Comparison of ENCODE assay signal across 28 mouse cellular contexts in the genomic region with DNA sequence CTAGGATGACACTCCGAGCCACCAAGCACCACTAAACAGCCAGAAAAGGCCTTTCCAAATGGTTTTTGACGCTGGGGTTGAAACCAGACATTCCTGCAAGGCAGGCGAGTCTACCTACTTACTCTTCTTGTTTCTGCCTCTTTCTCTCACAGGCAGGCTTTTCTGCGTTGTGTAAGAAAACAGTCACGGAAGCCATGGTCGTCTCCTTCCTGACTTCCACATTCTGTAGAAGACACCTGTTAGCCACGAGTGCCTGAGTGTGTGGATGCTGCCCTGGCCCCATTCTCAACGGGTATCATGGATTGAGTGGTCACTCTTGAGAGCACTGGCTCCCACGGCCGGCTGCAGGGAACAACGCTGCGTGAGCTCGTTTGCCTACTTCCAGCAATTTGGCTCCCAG.
"Had no signal": no experiment of that assay in that cellular context is flagged by ENCODE, and none has a peak within 500 bp of the region (broad histone marks: within the 10 kb centered on the region; RNA-seq: fewer than 3 reads in every experiment).

No protein-coding gene starts in this region.

- H3K36me3 ChIP-seq: embryonic facial prominence, embryonic 12.5 days; embryonic facial prominence, embryonic 13.5 days; embryonic facial prominence, embryonic 15.5 days; forebrain, embryonic 10.5 days; forebrain, embryonic 12.5 days; forebrain, embryonic 15.5 days; heart, embryonic 10.5 days had no signal

- H3K27me3 ChIP-seq: embryonic facial prominence, embryonic 12.5 days; embryonic facial prominence, embryonic 13.5 days; embryonic facial prominence, embryonic 15.5 days; forebrain, embryonic 12.5 days; forebrain, embryonic 15.5 days had no signal

- H3K9me3 ChIP-seq: embryonic facial prominence, embryonic 10.5 days; embryonic facial prominence, embryonic 12.5 days; embryonic facial prominence, embryonic 13.5 days; embryonic facial prominence, embryonic 15.5 days; forebrain, embryonic 10.5 days; forebrain, embryonic 12.5 days; forebrain, embryonic 15.5 days; heart, embryonic 10.5 days had no signal

- DNase-seq: cerebellum, adult 2 months; cerebellum, adult 8-10 months; cerebellum, adult 9-10 months; cerebellum, adult 9-11 months; cerebellum, postnatal 10 days; cerebellum, postnatal 14 days; cerebellum, postnatal 25 days; cerebellum, postnatal 36 days; embryo, embryonic 11 days; forebrain, postnatal 0 days; gastrocnemius, adult 2 months; gastrocnemius, postnatal 10 days; gastrocnemius, postnatal 14 days; gastrocnemius, postnatal 25 days; gastrocnemius, postnatal 36 days; heart, adult 18-20 months; heart, adult 2 months had no signal

- H3K4me3 ChIP-seq: embryonic facial prominence, embryonic 10.5 days; embryonic facial prominence, embryonic 12.5 days; embryonic facial prominence, embryonic 13.5 days; embryonic facial prominence, embryonic 15.5 days; erythroblast, embryonic 14.5 days; forebrain, embryonic 10.5 days; forebrain, embryonic 12.5 days; forebrain, embryonic 15.5 days; gastrocnemius, adult 2 months; heart, adult 2 months; heart, embryonic 10.5 days had no signal

- H3K4me2 ChIP-seq: embryonic facial prominence, embryonic 12.5 days; embryonic facial prominence, embryonic 13.5 days; embryonic facial prominence, embryonic 15.5 days; forebrain, embryonic 12.5 days; forebrain, embryonic 15.5 days had no signal

- H3K9ac ChIP-seq: embryonic facial prominence, embryonic 12.5 days; embryonic facial prominence, embryonic 13.5 days; embryonic facial prominence, embryonic 15.5 days; forebrain, embryonic 12.5 days; forebrain, embryonic 15.5 days; forebrain, postnatal 0 days had no signal

- H3K27ac ChIP-seq: embryonic facial prominence, embryonic 10.5 days; embryonic facial prominence, embryonic 12.5 days; embryonic facial prominence, embryonic 13.5 days; embryonic facial prominence, embryonic 15.5 days; forebrain, embryonic 10.5 days; forebrain, embryonic 12.5 days; forebrain, embryonic 15.5 days; gastrocnemius, adult 2 months; heart, adult 2 months; heart, embryonic 10.5 days had no signal

- ATAC-seq: forebrain, embryonic 14.5 days; forebrain, embryonic 15.5 days; forebrain, embryonic 16.5 days; forebrain, postnatal 0 days had no signal
